Mouse (Mus musculus) cerebellum, postnatal 4 days (tissue): ENCODE data around the gene Far1.

Experiments
- DNase-seq, 2 experiments: peaks; one replicate each; pipeline ENCODE4 v3.0.0; 2022; ENCODE audit warnings: low spot score in 2 of 2, mixed read lengths in 1 of 2

Far1 gene

DNA sequence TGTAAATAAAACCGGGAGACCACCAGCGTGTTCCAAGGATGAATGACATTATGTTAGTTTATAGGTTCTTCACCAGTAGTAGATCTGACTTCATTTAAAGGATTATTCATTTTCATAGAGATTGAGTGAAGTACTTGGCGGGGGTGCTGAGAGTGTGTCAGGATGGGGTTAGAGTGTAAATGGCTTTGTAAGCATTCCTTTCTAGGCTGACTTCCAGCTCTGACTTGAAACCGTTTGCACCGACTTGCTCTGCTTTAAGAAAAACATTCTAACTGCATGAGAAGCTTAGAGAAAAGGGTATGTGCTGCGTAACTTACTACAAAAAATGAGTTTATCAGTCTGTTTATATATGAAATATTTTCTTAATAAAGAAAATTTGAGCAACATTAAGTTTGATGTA is 57.5 kb downstream of the Far1 start:
- no peak for DNase-seq

DNA sequence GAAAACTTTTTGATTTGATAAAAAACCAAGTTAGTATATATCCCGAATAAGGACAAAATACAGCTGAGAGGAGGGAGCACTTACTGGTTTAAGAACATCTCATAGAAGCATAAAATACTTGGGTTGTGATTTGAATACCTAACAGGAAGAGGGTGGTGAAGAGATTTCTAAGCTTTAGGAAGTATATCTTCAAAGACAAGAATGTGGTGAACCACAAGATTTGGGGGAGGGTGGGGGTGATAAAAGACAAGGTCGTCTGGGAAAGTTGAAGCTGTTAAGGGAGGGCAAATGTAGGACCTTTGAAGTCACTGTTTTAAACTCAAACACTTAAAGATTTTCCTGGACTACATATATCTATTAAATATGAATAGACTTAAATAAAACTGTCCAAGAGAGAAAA is 59.1 kb downstream of the Far1 start:
- no peak for DNase-seq

DNA sequence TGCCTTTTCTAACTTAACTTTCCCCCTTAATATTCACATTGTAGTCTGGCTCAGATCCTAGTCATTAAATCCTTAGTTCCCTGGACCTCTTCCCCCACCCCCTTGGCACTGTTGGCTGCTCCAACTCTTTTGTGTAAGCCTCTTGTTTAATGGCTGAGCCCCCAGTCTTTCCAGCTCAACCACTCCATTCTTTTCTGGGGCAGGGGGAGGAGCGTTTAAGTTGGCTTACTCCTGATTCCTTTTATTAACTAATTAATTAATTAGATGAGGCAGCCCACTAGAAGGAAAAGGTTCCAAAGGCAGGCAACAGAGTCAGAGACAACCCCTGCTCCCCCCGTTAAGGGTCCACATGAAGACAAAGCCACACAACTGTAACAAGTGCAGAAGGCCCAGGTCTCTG is 68.5 kb downstream of the Far1 start:
- no peak for DNase-seq

DNA sequence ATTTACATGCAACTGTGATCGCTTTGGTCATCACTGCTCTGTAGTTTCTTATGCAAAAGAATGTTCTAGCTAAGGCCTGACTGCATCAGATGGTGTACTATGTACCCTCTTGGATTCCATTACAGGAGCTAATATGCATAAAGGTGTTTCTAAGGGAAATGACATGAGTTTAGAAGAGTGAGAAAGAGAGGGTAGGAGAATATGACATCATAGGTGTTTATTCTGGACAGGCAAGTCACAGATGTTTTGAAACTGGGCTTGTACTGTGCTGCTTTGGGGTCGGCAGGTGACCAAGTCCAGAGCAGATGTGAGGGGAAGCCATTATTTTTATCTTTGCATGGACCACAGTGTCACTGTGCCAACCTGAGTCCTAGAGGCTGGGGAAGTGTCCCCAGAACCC is 75.6 kb downstream of the Far1 start:
- no peak for DNase-seq

DNA sequence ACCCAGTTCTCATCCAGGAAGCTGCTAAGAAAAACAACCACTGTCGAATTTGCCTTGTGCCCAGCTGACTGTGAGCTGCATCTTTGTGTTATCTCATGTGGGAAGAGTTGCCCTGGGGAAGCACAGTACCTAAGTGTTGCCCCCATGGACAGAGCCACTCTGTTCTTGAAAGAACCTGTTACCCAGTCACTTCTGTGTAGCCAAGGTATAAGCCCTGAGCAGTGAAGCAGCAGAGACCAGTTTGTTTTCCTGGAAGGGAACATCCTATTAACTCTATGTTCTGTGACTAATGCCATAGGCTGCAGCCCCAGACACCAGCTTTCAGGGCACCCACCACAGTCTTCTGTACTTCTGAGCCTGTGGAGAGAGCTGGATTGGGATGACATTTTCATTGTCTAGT is 76.7 kb downstream of the Far1 start:
- DNase-seq: no peak

DNA sequence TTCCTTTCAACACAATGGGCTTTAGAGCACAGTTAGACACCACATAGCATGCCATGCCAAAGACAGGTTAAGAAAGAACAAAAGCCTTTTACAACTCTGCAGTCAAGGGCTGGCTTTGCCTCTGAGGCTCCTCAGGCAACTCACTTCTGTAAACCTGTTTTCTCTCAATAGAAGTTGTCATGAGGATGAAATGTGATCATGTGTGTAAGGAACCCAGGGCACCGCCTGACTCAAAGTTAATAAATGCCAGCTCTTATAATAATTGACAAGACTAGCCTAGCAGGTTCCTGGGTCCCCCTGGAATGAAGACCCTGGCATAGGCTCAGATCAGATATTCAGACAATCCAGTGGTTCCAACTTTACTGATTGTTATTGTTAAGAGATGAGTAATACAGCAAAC is 77.5 kb downstream of the Far1 start:
- DNase-seq: no peak

DNA sequence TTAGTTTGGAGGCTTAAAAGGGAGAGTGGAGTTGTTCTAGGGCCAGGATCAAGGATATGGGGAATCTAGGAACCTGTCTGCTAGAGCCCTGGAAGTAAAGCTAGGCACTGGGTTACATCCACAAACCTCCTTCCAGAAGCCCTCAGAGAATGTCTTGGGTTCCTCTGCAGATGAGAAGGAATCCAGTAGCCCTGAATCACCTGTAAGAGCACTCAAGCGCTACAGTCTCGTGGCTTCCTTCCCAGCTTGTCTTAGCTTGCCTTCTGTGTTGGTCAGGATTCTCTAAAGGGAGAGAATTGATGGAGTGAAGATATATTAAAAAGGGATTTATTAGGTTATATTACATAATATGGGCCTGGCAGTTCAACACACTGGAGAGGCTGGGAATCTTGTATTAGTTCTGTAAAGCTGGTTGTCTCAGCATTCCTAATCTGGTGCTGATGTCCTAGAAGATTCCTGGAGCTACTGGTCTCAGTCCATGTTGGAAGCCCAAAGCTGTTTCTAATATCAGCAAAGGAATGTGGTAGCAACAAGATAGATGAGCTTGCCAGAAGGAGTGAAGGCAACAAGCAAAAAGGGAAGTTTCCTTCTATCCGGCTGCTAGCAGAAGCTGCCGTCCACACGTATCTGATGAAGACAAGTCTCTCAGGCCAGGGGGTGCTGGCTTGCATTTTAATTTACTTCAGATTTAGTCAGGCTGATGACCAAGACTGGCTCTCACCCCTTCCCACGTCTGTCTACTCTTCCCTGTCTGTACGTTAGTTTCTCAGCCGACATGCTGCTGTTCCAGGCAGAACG is 78.1 kb downstream of the Far1 start:
- no peak for DNase-seq

DNA sequence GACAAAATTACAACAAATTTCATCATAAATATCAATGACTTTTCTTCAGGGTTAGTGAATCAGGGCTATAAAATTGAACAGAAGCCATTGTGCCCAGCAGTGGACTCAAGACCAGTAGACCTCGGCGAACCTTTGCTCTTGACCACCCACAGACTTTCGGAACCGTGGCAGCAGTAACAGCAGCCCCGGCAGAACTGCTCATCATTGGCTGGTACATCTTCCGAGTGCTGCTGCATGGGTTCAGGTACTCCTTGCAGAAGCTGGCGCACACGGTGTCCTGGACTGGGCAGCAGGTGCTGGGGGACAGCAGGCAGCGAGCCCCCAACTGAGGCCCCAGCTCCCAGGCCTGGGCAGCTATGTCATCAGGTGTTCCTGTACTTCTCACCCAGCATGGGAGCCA is 79.1 kb downstream of the Far1 start:
- DNase-seq: no peak

DNA sequence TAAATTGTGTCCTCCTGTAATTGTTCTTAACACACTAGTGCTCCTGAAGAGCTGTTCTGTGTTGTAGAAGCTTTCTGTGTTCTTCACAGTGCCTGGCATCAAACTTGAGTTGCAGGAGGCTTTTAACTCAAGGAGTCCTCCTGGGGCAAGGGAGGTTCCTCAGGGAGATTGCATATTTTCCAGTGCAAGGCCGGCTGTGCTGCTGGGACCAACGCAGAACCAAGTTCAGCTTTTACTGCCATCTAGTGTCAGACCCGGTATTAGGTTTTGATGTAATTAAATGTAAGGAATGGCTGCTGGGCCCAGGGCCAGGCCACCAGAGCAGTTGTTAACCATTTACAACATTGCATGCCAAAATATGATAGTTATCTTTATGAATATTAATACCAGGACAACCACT is 80.7 kb downstream of the Far1 start:
- peak in 1 of 2 experiments; percentile 54 for DNase-seq

DNA sequence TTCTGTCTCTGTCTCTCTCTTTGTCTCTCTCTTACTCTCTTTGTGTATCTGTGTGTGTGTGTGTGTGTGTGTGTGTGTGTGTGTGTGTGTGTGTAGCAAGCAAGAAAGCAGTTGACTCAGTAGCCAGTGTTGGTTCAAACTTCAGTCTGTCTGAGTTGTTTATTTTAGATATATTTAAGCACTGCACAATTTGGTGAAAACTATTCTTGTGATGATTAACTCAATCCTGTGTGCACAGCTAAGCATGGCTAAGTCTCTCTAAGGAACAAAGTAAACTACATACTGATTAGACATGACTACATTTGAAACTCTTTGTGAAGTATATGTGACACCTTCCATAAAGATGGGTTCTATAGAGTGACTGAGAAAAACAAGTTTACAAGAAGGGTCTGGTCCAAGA is 83.6 kb downstream of the Far1 start:
- no peak for DNase-seq

DNA sequence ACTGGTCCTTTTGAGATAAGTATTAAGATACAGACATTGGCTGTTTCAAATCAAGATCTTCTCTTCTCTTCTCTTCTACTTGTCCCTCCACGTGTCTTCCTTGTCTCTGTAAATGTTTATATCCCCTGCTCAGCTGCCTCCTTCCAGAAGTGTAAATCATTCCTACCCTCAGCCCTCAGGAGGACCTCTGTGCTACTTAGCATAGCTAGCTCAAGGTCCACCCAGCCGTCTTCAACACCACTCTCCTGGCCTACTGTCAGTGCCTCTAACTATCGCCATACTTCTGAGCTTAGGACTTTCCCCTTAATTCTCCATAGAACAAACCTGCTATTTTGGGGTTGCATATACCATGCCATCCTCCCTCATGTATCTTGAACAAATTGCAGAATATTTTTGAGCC is 88.2 kb downstream of the Far1 start:
- no peak for DNase-seq

DNA sequence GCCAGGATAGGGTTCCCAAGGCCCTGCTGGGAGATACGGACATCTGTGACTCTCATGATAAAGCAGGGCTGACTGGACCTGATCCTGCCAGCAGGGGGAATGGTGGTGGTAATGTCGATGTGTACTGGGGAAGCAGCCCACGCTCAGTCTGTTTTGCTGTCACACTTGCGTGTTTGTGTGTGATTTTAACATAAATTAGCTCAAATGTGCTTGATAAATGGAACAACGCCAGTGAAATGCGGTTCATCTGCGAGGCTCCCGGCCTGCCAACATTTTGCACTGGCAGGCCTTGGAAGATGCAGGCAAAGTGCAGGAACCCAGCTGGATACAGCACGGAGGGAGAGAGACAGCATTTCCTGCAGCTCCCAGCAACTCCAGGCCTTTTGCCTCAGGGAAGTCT is 94.3 kb downstream of the Far1 start:
- DNase-seq: peak in 1 of 2 experiments; percentile 47

DNA sequence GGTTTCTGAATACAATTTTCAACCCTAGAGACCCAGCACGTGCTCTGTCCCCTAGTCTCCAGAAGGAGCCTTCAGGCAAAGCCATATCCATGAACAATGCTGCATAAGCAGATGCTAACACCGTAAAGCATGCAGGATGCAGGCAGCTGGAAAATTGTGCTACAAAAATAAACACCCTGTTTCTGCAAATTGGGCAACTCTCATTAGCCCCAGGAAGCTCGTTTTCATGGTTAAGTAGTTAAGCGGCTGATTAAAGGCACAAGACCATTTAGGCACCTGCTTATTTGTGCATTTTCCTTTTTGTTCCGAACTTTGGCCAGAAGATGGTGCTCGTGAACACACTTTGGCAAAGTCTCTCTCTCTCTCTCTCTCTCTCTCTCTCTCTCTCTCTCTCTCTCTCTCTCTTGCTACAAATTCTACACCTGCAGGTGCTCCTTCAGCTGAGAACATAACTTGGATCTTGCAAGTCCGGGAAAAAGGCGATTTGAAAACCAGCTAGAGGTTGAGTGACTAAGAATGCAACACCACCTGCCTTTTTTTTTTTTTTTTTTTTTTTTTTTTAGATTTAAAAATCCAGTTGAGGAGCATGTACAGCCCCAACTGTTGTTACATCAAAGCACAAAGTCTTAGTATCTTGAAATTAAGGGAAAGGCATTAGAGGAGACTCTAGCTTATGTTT is 95.5 kb downstream of the Far1 start:
- DNase-seq: peak in 1 of 2 experiments; percentile 62

DNA sequence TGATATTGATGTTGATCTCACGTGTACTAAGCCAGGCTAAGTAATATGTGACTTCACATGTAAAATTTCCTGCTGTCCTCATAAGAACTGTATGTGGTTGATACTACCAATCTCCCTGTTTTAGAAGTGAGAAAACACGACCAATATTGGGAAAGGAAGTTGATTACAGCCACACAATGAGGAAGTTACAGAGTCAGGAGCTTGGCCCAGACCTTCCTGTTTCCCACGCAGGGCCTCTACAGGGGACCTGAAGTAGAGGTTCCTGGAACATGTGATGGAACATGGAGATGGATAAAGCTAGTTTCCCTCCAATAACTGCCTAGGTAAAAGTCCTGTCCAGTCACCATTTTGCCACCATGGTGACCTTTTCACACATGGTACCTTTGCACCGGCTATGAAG is 99.0 kb downstream of the Far1 start:
- no peak for DNase-seq

DNA sequence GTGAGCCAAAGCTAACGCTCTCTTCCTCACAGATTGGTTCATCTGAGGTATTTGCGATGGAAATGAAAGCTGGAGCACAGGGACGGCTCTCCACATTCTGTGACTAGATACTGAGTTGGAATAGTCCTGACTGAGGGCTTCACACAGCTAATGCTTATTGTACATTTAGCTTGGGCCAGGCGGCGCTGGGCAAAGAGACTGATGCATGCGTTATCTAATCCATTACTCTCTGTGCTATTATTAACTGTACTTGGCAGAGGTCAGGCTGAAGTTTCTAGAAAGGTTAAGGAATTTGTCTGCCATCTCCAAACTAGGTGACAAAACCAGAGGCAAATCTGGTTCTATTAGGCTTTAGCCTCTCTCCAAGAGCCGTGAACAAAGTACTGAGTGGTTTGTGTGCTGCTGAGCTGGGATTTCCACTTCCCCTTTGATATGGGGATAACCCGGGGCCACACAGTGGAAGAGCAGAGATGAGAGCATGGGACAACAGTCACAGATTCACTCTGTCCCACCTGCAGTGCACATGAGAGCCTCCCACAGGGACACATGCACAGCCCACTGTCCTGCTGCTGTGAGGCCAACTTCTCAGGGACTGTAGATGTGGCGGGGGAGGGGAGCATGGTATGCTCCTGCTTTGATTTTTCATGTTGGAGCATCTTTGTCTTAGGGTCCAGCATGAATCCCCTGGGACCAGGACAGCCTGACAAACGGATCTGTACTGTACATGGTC is 100.7 kb downstream of the Far1 start:
- DNase-seq: no peak

DNA sequence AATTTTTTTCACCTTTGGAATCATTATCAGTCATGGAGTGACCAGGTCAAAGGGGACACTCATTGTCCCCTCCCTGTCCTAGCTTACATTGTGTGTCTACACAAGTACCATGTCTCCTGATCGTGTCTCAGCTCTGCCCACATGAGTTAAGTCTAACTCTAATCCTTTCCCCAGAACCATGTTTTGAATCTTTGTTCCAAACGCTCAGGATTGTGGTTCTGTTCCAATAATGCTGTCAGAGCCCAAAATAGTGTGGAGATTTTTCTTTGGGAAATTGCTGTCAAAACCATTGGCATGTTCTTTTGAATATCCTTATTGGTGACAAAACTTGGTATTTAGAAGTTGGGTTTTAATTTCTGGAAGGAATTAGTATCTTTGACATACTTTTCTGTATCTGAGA is 105.5 kb downstream of the Far1 start:
- DNase-seq: no peak

DNA sequence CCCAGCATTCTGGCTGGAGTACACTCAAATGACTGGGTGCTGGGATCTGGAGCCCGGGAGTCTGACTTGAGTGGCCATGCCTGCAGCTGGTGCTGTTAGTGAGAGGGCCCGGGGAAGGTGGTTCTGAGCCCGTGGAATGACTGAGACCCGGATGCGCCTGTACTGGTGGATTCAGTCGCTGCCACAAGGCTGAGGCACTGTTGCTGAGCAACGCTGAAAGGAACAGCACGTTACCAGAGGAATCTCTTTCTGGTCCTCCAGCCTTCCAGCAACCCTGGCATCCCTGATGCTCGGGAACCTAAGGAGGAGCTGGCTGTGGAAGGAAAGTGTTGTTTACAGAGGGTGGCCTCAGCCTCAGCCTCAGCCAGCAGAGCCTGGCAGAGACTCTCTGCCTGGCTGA is 106.1 kb downstream of the Far1 start:
- peak in 1 of 2 experiments; percentile 18 for DNase-seq
